Mouse (Mus musculus) embryonic facial prominence, embryonic 14.5 days (tissue): ENCODE measurements around the gene D330020A13Rik. TPM values are rescaled to one million over a fixed set of nuclear protein-coding genes. Genes with fewer than 3 reads are reported as not detected.
"Not testable (repeated sequence)": the region's sequence is repeated elsewhere in the genome, so short reads cannot be mapped to it uniquely, and the experiment has no call there.

Experiments used
- ATAC-seq: fragments of 200-750 bp; cut with Nextera tagmentation; 2 replicates; pipeline ENCODE4 v1.8.0; 2017; ENCODE audit warnings: low read depth, moderate number of reproducible peaks, moderate TSS enrichment
- DNase-seq: peaks from one replicate; pipeline ENCODE4 v3.0.0-alpha.2; 2015; ENCODE audit warnings: low spot score
- H3K27ac ChIP-seq: fragments of 300-500 bp; sonication (generic); replicated peaks from 2 replicates; pipeline ENCODE4 v1.5.1; 2014; ENCODE audit warnings: low read depth, mild to moderate bottlenecking, low read length, moderate library complexity
- H3K27me3 ChIP-seq: fragments of 300-500 bp; sonication (generic); replicated peaks from 2 replicates; pipeline ENCODE4 v1.6.1; 2014; ENCODE audit warnings: low read length; ENCODE audit not compliant: control insufficient read depth, insufficient read depth
- H3K36me3 ChIP-seq: fragments of 300-500 bp; sonication (generic); 2 replicates; pipeline ENCODE4 v1.6.1; 2014; ENCODE audit warnings: low read length, mixed read lengths; ENCODE audit not compliant: control insufficient read depth, insufficient read depth
- H3K4me1 ChIP-seq: fragments of 300-500 bp; sonication (generic); 2 replicates; pipeline ENCODE4 v1.6.1; 2014; ENCODE audit warnings: antibody characterized with exemption, low read length; ENCODE audit not compliant: control insufficient read depth, insufficient read depth
- H3K4me2 ChIP-seq: fragments of 300-500 bp; sonication (generic); 2 replicates; pipeline ENCODE4 v1.6.1; 2014; ENCODE audit warnings: low read depth, mild to moderate bottlenecking, low read length, moderate library complexity, mixed read lengths
- H3K4me3 ChIP-seq: fragments of 300-500 bp; sonication (generic); 2 replicates; pipeline ENCODE4 v1.5.1; 2014; ENCODE audit warnings: low read depth, mild to moderate bottlenecking, low read length
- H3K9ac ChIP-seq: fragments of 300-500 bp; sonication (generic); 2 replicates; pipeline ENCODE4 v1.6.1; 2014; ENCODE audit warnings: low read depth, mild to moderate bottlenecking, low read length, moderate library complexity, mixed read lengths
- H3K9me3 ChIP-seq: fragments of 300-500 bp; sonication (generic); 2 replicates; pipeline ENCODE4 v1.6.1; 2016; ENCODE audit warnings: low read length; ENCODE audit not compliant: control insufficient read depth
- WGBS: fragments of 180-500 bp; shearing (Covaris S2); extraction: QIAGEN DNeasy Blood & Tissue Kit; methylation state at CpG from one replicate; pipeline ENCODE4 v1.1.7; 2014; 5-methylcytosine and 5-hydroxymethylcytosine counted together
- polyA plus RNA-seq: library from polyadenylated mRNA; unstranded; fragments of >200 nt; fragmentation: Nextera tagmentation; extraction: Ambion mirVana; gene quantifications from 2 replicates; pipeline ENCODE4 v1.2.1, GENCODE M21; 2014

Gene D330020A13Rik
- polyA plus RNA-seq, 1 experiment from 2014 or later = 0.71 TPM

DNA sequence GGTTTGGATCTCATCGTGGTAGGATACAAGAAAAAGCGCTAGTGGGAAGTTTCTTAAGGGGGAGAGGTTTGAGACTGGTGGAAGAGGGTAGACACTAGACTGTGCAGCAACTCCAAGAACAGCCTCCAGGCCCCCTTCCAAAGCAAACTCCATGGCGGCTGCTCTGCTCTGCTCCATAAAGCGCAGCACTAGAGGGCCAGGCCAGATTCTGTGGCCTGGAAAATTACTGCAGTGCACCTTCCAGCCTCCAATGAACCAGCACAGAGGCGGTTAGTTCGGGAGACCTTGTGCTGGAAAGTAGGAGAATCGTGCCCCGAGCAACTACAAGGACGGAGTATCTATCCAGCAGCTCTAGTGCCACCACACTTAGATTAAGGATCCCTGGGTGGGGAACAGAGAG is 6.9 kb upstream of the D330020A13Rik start:
- no peak overlapping the region for H3K9ac ChIP-seq
- no peak for ATAC-seq
- no peaks in the 10 kb centered on the region for H3K4me1 ChIP-seq
- H3K36me3 ChIP-seq = no peaks in the 10 kb centered on the region
- no peak for DNase-seq
- 80% methylated on average over 9 of the region's 9 CpGs for WGBS
- H3K4me2 ChIP-seq = no peak overlapping the region
- H3K27me3 ChIP-seq = no peaks in the 10 kb centered on the region
- H3K27ac ChIP-seq = no peak overlapping the region
- no peaks in the 10 kb centered on the region for H3K9me3 ChIP-seq
- no peak overlapping the region for H3K4me3 ChIP-seq

DNA sequence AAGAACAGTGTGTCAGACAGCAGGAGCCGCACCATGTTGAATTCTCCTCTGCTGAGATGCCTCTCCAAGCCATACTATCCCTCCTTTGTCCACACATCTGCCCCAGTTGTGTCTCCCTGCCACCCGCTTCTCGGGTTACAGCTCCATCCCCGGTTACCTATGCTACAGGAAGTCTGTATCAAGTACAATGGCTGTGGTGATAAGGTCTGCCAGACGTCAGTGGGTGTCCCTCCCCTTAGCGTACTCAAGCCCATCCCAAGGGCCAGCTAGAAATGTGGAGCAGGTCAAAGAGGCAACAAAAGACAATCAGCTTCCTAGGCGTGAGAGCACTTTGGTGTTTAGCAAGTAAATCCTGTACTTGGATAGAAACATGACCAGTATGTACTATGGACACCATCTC is 5.6 kb upstream of the D330020A13Rik start:
- no peaks in the 10 kb centered on the region for H3K36me3 ChIP-seq
- ATAC-seq (no peak), DNase-seq (no peak)
- no peak overlapping the region for H3K4me2 ChIP-seq
- no peak overlapping the region for H3K27ac ChIP-seq
- no peaks in the 10 kb centered on the region for H3K4me1 ChIP-seq
- no peak overlapping the region for H3K9ac ChIP-seq
- 24% methylated on average over 7 of the region's 7 CpGs for WGBS
- H3K9me3 ChIP-seq = no peaks in the 10 kb centered on the region
- H3K4me3 ChIP-seq = no peak overlapping the region
- peaks cover 9% of the 10 kb centered on the region; the same call in 1 of the 2 replicates for H3K27me3 ChIP-seq

DNA sequence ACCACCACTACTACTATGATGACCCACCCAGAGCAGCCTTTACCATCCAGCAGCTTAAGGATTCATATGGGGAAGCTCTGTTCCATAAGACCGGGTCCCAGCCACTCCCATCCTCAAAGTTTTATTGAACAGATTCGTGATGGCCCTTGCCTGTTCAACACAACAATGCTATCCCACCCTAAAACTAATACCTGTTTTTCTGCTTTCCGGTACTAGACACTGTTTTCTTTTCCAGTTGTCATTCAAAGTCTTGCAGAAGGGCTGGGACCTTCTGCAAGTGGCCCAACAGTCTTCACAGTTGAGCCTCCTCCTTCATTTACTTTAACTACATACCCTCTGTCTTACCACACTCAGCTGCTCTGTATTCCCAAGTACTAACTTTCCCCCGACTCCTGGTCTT is 4.7 kb upstream of the D330020A13Rik start:
- ATAC-seq = no peak

DNA sequence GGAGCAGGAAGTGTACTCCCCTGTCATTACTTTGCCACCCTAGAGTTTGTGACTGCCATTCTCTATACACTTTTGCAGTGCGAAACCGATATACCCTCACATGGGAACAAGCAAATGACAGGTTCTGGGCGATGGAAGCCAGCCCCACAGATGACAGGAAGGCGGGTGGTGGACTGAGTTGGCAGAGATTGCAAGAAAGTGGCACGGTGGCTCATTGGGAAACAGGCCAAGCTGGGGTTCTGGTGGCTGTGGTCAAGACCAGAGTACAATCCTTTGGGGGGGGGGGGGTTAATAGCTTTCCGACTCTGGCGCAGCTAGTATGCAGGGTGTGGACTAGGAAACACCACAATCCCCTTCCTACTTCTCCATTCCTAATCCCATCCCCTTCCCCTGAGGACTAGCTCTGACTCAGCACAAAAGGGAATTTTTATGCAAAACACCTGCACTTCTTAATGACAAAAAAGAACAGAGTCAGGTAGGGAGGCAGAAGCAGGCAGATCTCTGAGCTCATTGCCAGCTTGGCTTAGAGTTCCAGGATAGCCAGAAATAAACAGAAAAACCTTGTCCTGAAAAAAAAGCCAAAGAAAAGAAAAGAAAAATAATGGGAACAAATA is 2.7 kb upstream of the D330020A13Rik start:
- H3K4me2 ChIP-seq = no peak overlapping the region
- no peak overlapping the region for H3K9ac ChIP-seq
- 87% methylated on average over 7 of the region's 7 CpGs for WGBS
- H3K4me1 ChIP-seq = peaks cover 4% of the 10 kb centered on the region; the same call in 1 of the 2 replicates
- H3K27me3 ChIP-seq = peaks cover 9% of the 10 kb centered on the region; the same call in 1 of the 2 replicates
- no peaks in the 10 kb centered on the region for H3K36me3 ChIP-seq
- ATAC-seq (no peak), DNase-seq (peak; percentile 40)
- H3K4me3 ChIP-seq = no peak overlapping the region
- H3K27ac ChIP-seq = no peak overlapping the region
- no peaks in the 10 kb centered on the region for H3K9me3 ChIP-seq

More for the DNA sequence above, 4.7 kb upstream of the D330020A13Rik start:
- Histone ChIP-seq H3K27me3 (peaks cover 9% of the 10 kb centered on the region; the same call in 1 of the 2 replicates), H3K9me3 (no peaks in the 10 kb centered on the region), H3K27ac (no peak overlapping the region), H3K4me3 (no peak overlapping the region), H3K4me1 (no peaks in the 10 kb centered on the region), H3K9ac (no peak overlapping the region), H3K4me2 (no peak overlapping the region), H3K36me3 (no peaks in the 10 kb centered on the region)
- DNase-seq = no peak
- 82% methylated on average over 4 of the region's 4 CpGs for WGBS

DNA sequence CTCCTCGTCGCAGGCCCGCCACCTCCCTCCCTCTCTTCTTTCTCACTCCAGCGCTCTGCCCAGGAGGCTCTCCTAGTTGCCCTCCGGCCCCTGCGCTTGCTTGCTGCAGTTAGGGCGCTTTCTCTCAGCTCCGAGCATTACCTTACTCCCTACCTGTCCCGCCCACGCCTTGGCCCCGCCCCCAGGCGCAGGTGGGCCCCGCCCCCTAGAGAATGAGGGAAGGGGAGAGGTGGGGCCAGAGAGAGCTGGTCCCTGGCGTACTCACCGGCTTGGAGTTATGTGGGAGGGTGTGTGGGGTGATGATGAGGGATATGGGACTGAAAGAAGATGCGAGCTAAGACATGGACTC is 595 bp downstream of the D330020A13Rik start:
- WGBS = under 1% methylated on average over 16 of the region's 16 CpGs
- Histone ChIP-seq H3K4me2 (peak overlapping the region; percentile 98), H3K9ac (peak overlapping the region; percentile 68), H3K4me1 (peaks cover 4% of the 10 kb centered on the region; the same call in 1 of the 2 replicates), H3K4me3 (peak overlapping the region; percentile 71), H3K27ac (peak overlapping the region; percentile 61), H3K36me3 (no peaks in the 10 kb centered on the region), H3K27me3 (peaks cover 9% of the 10 kb centered on the region; the same call in 1 of the 2 replicates), H3K9me3 (no peaks in the 10 kb centered on the region)
- peak; percentile 84 for ATAC-seq
- peak; percentile 65 for DNase-seq

DNA sequence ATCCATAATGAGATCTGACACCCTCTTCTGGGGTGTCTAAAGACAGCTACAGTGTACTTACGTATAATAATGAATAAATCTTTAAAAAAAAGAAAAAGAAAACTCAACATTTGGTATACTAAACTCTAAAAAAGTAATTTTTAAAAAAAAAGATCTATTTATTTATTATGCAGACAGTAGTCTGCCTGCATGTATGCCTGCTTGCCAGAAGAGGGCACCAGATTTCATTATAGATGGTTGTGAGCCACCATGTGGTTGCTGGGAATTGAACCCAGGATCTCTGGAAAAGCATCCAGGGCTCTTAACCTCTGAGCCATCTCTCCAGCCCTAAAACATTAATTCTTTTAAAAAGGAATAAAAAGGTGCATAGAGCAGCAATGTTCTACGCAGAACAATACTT is 2.4 kb downstream of the D330020A13Rik start:
- not testable (repeated sequence) for H3K4me2 ChIP-seq, H3K27ac ChIP-seq, H3K27me3 ChIP-seq, ATAC-seq, DNase-seq, H3K36me3 ChIP-seq, H3K9ac ChIP-seq, H3K4me1 ChIP-seq, H3K9me3 ChIP-seq, H3K4me3 ChIP-seq
- WGBS = 84% methylated on average over 2 of the region's 2 CpGs

DNA sequence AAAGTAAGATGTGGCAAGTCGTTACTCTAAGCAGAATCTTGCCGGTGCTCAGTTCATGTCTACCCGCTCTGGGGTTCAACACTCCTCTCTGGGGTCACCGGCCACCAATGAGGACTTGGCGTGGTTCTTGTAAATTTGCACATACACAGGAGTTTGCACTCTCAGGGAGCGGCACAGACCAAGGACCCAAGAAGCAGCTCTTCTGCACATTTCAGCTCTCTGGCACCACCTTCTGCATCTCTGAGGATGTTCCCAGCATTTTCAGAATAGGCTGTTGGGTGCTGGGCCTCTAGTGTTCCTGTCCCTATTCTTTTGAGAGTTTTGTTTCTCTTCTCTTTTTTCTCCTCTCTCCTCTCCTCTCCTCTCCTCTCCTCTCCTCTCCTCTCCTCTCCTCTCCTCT is 7.0 kb downstream of the D330020A13Rik start:
- Histone ChIP-seq H3K27ac (no peak overlapping the region), H3K4me3 (no peak overlapping the region), H3K4me1 (no peaks in the 10 kb centered on the region), H3K27me3 (no peaks in the 10 kb centered on the region), H3K36me3 (no peaks in the 10 kb centered on the region), H3K4me2 (no peak overlapping the region), H3K9me3 (no peaks in the 10 kb centered on the region), H3K9ac (no peak overlapping the region)
- ATAC-seq (0 out of 2 replicates have a peak, but pooled peaks have one; percentile 48), DNase-seq (peak; percentile 83)
- 24% methylated on average over 6 of the region's 6 CpGs for WGBS

DNA sequence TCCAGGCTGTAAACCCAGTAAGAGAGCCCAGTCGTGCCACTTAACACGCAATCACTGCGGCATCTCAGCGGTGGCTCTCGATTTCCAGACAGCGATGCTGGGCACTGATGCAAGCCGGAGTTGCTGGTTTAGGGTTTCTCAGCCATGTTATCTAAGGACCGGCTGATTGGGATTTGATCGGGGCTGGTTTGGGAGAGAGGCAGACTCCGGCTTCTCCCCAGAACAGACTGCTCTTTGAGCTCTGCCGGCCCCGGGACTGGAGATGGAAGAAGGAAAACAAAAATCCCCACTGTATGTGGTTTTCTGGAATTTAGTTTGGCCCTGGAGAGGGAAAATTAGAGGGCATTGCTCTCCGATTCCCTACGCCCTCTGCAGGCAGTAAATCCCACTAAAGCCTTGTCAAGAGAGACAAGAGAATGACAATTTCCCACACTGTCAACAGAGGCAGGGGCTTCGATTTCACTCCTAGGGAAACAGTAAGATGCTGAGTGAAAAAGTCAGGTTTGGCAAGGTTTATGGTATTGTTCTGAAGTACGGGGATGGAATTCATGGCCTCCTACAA is 8.7 kb downstream of the D330020A13Rik start:
- peak overlapping the region; percentile 51 for H3K4me2 ChIP-seq
- H3K4me3 ChIP-seq = peak overlapping the region; percentile 27; the same call in 1 of the 2 replicates
- no peaks in the 10 kb centered on the region for H3K36me3 ChIP-seq
- peak overlapping the region; percentile 45 for H3K27ac ChIP-seq
- H3K9ac ChIP-seq = peak overlapping the region; percentile 43
- DNase-seq (peak; percentile 57), ATAC-seq (peak; percentile 45; the same call in 1 of the 2 replicates)
- no peaks in the 10 kb centered on the region for H3K9me3 ChIP-seq
- H3K27me3 ChIP-seq = no peaks in the 10 kb centered on the region
- 11% methylated on average over 16 of the region's 16 CpGs for WGBS
- no peaks in the 10 kb centered on the region for H3K4me1 ChIP-seq
